Mouse (Mus musculus): ENCODE measurements around the gene Optc. TPM values are rescaled to one million over a fixed set of nuclear protein-coding genes. Genes with fewer than 3 reads are reported as not detected.

The Optc gene
- polyA plus RNA-seq, 1 experiment, result 26.9 TPM

DNA sequence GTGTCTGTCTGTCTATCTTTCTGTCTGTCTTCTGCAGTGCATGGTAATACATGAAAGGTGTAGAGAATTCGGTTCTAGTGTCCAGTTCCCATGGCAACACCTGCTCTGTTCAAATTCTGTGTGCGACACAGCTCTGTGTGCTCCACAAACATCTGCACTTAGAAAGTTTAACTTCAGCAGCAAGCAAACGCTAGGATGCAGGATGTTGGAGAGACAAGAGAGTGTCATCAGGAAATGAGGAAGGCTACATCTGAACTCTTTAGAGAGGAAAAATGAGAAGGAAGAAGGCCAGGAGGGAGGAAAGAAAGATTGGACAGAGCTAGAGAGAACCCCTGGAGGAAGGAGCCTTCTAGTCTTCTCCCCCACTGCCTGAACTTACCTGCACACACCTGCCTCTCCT is 13.1 kb upstream of the Optc start:
- 10% methylated on average over 3 of the region's 3 CpGs for WGBS

DNA sequence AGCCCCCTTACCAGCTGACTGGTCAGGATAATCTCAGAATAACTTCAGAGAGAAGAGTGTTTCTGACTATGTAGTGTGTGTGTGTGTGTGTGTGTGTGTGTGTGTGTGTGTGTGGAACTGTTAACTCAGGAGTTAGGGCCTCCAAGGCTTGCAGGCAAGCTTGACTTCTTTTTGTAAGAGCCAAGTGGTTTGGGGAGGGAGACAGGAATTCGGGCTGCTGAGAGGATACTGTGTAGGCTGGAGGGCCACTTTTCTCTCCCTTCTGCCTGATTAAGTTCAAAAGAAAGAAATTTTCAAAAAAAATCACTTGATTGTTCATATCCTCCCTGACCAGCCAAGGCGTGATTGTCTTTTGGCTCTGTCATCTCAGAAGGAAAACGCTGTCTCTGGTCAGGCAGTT is 12.6 kb upstream of the Optc start:
- no peak for DNase-seq (ENCODE audit: low read depth, low spot score)
- WGBS, result 28% methylated on average over 3 of the region's 3 CpGs

More for the DNA sequence above, 13.1 kb upstream of the Optc start:
- DNase-seq (ENCODE audit: low read depth, low spot score), result no peak

DNA sequence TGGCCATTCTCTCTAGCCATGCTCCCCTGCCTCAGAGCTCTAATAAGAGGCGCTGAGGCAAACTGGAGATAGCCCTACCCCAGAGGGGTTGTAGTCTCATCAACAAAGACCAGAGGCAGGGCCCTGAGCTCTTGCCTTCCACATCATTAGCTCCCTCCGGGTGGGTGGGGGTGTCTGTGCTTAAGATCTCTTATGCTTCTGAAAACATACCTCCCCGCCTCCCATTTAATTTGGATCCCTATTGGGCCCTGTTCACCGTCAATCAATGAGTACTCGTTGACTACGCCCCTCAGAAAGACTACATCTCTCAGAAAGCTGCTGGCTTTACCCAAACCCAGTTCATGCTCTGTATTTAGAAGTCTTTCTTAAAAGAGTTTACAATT is 10.3 kb upstream of the Optc start:
- WGBS, result 34% methylated on average over 6 of the region's 6 CpGs
- no peak for DNase-seq (ENCODE audit: low read depth, low spot score)

DNA sequence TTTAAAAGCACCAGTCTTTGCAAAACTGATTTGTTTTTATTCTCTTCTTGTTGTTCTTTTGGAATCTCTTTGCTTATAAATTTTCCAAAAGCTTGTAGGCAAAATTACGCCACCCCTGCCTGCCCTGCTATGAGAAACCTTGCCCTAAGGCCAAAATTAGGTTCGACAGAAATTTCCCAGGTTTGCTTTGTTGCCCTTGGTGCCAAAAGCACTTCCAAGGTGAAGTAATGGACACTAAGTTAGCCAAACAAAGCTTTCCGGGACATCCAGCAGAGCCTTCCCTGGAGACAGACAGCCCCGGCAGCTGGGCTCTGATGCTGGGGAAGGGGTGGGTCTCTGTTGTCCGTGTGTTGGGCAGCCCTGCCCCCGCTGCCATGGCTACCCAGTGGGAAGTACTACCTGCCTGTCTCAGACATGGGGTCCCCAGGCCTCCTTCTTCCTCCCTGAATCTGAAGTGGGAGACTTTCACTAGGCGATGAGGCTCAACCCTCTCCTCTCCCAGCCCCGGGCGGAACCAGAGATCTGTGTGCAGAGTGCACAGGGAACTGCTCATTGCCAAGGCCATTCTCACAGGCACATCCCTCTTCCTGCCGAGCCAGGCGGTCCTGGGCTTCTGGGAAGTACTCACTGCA is 9.8 kb upstream of the Optc start:
- no peak for DNase-seq (ENCODE audit: low read depth, low spot score)

DNA sequence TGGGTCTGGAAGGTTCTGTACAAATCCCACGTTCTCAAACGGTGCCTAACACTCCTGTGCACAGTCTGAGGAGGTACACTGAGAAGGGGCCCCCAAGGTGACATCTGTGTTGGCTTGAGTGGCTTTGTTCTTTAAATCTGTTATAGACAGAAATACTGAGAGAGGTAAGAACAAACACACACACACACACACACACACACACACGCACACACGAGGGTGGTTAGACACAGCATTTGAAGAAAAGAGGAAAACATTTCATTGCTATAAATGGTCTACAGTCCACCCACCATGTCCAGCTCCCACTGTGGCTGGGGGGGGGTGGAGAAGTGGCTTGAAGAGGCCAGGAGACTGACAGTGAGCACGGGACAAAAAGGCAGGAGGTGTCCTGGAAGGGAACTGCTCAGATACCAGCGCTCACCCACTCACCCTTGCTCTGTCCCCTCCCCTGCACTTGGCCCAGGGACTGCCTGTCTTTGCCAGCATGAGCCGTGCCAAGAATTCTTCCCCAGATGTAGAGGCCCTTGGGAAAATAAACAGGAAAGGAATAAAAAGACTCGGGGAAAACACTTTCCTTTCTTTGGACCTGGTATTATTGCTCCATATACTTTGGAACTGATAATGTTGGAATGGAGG is 8.0 kb upstream of the Optc start:
- DNase-seq (ENCODE audit: low read depth, low spot score), result no peak
- WGBS, result 15% methylated on average over 8 of the region's 8 CpGs

More for the DNA sequence above, 9.8 kb upstream of the Optc start:
- 21% methylated on average over 11 of the region's 11 CpGs for WGBS

DNA sequence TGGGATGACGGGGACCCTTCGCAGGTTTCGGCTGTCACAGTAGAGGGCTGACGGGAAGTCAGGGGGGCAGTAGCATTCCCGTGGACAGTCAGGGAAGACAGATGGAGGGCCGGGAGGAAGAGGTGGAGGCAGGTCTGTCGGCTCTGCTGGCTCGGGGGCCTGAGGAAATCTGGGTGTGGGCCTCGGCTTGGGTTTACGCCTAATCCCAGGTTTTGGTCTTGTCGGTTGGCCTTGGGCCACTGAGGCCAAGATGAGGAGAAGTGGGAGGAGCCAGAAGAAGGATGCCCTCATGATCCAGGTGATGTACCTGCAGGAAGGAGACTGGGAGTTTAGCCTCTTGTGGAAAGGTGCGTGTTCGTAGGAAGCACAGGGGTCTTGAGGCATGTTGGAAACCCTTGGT is 7.3 kb upstream of the Optc start:
- 91% methylated on average over 13 of the region's 13 CpGs for WGBS
- DNase-seq (ENCODE audit: low read depth, low spot score), result no peak

DNA sequence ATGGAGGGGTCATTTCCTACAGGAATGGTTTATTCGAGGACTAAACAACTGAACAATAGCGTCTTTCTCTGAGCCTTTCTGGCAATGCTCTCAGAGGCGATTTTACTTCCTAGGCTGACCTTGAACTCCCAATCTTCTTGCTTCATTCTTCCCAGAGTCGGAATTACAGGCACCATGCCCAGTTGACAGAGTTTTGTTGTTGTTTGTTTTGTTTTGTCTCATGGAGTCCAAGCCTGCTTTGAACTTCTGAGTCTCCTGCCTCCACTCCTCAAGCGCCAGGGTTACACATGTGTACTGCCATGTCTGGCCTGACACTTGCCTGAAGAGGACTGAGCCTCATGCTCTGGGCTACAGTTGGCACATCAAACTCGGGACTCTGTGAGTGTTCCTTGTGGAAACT is 5.2 kb upstream of the Optc start:
- 35% methylated on average over 6 of the region's 6 CpGs for WGBS
- no peak for DNase-seq (ENCODE audit: low read depth, low spot score)

DNA sequence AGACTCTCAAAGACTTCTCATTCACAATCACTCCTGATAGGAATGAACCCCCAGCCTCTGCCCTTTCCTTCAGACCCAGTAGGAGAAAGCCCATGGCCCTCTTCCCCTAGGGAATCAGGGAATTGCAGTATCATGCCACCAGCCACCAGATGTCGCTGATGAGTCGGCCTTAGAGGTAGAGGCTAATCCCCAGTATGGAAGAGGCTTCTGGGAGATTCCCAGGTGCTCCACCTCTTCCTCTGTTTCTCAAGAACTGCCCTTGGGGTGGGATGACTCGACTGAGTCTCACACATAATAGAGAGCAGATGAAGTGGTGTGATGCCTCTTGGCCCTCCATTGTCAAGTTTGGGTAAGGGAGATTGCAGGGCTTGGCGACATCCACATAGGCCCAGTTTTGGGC is 3.7 kb upstream of the Optc start:
- DNase-seq (ENCODE audit: low read depth, low spot score), result no peak
- WGBS, result 28% methylated on average over 4 of the region's 4 CpGs

DNA sequence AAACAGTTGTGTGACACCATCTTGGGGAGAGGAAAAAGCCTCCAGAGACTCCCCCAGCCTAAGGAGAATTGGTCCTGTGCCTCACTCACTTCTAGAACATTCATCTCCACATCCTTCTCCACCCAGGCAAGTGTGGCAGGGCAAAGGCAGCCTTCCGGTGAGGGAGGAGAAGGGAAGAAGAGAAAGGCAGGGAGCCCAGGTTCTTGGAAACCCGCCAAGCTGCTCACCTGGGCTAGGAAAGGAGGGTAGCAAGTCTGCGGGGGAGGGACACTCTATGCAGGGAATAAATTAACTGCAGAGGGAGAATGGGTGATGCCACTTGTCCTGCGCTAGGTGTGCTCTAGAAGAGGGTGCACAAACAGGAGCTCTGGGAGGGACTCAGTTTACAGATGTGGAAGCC is 3.2 kb upstream of the Optc start:
- no peak for DNase-seq (ENCODE audit: low read depth, low spot score)
- 53% methylated on average over 4 of the region's 4 CpGs for whole genome bisulfite sequencing

DNA sequence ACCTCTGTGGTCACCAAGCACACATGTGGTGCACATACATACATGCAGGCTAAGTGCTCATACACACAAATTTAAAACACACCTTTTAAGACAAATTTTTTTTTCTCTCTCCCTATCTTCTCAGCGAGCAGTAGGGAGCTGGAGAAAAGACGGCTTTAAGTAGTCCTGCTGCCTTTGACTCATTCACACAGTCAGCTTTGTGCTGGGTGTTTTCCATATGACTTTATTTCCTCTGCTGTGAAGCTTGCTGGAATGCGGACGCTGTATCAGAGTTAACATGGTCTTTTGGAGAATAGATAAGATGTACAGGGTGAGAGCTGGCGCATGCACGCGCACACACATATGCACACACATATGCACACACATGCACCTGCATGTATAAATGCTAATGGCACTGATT is 2.3 kb upstream of the Optc start:
- 92% methylated on average over 7 of the region's 7 CpGs for WGBS

DNA sequence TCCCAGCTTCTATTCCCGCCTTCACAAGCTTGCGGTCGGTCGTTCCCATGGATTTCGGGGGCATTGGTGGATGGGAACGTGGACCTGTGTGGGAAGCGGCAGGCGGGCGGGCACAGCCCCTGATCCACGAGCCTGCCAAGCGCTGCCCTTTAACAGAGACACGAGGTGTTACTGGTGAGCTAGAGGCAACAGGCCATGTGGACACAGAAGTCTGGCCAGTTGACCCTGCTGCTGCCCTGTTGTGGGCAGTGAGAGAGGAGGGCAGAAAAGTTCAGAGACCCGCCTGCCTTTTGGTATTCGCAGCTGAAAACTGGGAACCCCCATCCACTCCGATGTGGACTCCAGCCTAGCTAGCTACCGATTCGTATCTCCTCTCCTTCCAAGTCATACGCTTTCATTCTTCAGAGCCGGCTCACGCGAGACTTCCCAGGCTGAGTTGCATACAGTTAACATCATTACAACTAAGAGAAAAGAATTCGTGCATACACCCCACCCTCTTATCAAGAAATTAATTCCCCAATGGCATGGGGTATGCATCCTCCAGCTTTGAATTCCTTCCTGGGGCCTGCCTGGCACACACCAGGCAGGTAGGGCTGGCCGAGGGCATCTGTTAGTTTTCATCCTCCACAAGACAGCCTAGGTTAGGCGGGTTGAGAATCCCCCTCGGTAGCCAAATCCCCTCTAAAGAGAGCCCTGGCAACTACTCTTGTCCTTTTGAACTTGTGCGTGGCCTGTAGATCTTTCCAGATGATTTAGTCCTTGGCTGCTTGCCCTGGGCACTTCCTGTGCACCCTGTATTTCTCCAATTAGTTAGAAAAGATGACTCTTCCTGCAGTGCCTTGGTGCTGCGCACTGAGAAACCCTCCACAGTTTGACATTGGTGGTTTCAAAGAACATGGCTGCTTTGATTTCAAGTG is 1.1 kb upstream of the Optc start:
- WGBS, result 9% methylated on average over 27 of the region's 27 CpGs
- DNase-seq (ENCODE audit: low read depth, low spot score), result no peak

More for the DNA sequence above, 2.3 kb upstream of the Optc start:
- DNase-seq (ENCODE audit: low read depth, low spot score), result no peak

DNA sequence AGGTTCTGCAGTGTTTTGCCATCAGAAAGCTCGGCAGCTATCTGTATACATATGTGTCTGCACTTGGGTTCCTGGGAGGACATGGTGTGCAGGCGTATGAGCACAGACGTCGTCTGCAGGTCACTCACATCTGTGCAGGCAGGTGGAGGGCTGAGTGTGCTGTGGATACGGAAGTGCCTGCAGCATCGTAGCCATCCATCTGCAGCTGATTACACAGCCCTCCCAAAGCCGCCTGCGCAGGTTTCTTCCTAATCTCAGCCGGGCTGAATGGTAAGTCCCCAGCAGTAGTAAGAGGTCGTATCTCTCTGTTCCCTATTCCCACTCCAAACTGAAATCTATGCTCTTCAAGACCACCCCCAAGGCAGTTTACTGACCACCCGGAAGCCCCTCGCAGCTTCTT is 1.4 kb downstream of the Optc start:
- 47% methylated on average over 12 of the region's 12 CpGs for WGBS
- no peak for DNase-seq (ENCODE audit: low read depth, low spot score)

DNA sequence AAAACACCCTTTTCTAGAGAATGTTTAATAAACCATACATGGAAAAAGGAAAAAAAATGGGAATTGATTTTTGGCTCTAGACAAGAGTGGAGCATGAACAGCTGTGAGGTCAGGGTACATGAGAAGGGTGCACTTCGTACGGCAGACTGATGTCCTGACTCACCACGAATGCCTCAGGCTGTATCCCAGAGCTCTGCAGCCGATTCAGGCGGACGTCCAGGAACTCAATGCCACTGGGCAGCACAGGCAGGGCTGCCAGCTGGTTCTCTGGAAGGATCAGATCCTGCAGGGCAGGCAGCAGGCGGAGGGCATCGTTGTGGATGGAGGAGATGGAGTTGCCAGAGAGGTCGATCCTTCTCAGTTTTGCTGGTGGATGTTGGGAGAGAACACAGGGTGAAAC is 7.0 kb downstream of the Optc start:
- 75% methylated on average over 9 of the region's 9 CpGs for WGBS
- DNase-seq (ENCODE audit: low read depth, low spot score), result no peak

DNA sequence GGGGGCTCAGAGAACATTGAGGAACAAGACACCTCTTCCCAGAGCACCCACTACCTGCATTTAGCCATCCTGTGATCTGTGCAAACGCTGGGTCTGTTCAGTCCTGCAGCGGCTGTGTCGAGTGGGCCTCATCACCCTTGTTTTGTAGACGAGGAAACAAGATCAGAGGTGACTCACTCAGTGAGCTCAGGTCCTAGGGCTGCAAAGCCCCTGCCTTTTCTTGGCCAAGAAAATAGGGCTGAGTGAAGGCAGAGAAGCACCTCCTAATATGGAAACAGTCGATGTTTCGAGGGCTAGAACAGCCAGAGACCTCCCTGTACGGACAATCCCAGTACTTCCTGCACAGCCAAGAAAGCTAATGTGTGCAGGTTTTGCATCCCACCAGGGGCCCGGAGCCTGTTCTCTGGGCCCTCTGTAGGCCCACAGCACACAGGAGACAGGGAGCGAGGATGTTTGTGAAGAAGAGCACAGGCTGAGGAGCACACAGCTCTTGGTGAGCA is 8.7 kb downstream of the Optc start:
- WGBS, result 62% methylated on average over 9 of the region's 9 CpGs
- no peak for DNase-seq (ENCODE audit: low read depth, low spot score)

DNA sequence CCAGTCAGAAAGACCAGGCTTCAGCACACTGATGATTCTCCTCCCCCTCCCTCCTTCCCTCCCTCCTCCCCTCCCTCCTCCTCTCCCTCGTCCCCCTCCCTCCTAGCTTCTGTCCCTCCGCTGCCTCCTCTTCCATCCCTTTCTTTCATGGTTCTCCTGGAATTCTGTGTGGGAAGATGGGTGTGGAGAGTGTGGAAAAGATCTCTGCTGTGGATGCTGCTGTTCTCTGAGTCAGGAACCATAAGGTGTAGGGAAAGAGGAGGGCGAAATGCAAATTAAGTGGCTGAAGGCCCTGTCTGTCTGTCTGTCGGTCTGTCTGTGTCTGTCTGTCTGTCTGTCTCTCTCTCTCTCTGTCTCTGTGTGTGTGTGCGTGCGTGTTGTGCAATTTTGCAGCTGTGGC is 10.5 kb downstream of the Optc start:
- WGBS, result 73% methylated on average over 6 of the region's 6 CpGs

DNA sequence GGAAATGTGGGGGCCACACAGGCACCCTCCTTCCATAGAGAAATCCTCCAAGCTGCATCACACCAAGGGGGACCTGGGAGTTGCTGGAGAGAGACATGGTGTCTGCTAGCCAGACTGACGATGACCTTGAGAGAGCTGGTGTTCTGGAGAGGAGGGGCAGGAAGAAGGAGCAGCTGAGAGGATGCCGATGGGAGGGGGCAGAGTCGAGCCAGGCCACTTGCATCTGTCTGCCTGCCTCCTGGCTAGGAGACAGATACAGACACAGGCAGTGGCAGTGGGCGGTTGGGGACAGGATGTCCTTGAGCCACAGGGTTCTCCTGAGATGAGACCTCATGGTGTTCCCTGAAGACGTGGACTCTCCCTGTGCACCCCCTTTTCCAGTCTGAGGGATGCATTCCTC is 16.3 kb downstream of the Optc start:
- 35% methylated on average over 5 of the region's 5 CpGs for WGBS

More for the DNA sequence above, 10.5 kb downstream of the Optc start:
- DNase-seq (ENCODE audit: low read depth, low spot score), result no peak

DNA sequence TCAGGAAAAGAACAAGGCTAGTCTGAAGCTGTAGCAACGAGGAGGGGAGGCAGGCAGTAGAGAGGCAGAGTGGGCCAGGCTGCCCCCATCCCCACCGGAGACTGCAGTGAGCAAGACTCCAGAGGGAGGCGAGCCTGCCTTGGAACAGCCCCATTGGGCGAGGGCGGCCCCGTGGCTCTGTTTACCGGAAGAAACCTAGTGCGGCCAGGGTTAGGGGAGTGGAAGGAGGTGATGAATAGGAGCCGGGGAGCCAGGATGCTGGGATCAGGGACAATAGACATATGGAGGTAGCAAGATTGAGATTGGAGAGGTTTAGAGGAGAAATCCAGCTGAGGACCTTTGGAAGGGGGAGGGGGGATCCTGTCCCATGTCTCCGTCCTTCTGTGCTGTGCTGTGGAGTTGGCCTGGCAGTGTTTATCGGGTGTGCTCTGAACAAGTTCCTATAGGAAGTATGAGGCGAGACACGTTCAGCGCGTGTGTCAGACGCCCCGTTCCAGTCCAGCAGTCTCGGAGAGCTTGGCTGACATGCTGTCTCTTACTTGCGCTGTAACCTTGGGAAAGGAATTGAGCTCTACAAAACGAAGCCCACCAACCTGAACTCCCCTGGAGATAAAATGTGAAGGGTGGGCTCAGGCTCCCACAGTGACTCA is 17.7 kb downstream of the Optc start:
- no peak for DNase-seq (ENCODE audit: low read depth, low spot score)
- WGBS, result 57% methylated on average over 20 of the region's 20 CpGs

More for the DNA sequence above, 16.3 kb downstream of the Optc start:
- DNase-seq (ENCODE audit: low read depth, low spot score), result no peak

DNA sequence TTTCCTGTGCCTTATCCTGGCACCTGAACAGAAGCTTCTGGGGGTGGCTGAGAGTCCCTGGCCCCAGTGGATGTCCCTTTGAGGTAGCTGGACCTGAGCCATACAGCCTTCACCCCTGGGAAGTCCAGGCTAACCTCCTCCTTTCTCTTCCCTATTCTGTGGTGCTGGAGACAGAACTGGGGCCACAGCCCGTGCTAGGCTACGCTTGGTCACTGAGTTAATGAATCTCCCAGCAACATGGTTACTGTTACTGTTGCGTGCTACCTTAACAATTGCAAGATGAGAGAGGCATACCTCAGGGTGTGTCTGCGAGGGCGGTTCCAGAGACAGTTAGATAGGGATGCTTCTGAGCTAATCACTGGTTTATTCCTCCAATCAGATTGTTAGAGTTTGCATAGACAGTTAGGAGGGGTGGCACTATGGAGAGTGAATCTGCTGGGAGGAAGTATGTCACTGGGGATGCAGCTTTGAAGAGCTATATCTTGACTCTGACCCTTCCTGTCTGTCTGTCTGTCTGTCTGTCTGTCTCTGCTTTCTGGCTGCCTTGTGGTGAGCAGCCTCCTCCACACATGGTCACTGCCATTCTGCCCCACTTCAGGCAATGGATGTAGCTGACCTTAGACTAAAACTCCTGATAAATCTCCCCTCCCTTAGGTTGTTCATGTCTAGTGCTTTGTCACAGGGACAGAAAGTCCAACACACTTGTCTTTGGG is 20.1 kb downstream of the Optc start:
- no peak for DNase-seq (ENCODE audit: low read depth, low spot score)
- 43% methylated on average over 5 of the region's 5 CpGs for WGBS

DNA sequence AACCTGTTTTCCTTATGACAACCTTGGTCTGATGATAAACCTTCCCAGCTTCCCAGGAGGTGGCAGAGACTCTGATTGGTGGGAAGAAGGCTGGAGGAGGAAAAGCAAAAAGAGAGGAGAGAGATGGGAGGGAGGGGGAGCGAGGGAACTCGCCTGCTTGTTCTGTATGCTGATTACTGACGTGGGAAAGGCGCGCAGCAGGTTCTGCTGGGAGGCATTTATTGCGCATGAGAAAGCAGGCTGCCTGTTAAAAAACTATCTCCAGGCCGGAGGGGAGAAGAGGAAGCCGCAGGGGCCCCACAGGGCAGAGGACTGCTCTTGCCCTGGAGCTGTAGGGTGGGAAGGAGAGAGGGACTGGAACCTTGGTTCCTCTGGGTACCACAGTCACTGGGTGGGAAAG is 20.8 kb downstream of the Optc start:
- WGBS, result 32% methylated on average over 8 of the region's 8 CpGs
- no peak for DNase-seq (ENCODE audit: low read depth, low spot score)
